Mouse (Mus musculus): ENCODE results near the gene Adgre5.

- no peak for TF ChIP-seq MAZ (IDR thresholded peaks at IDR 0.05; ENCODE audit: low read depth, low read length)
- no peak for TF ChIP-seq ZC3H11A (IDR thresholded peaks at IDR 0.05; ENCODE audit: low read depth, low read length)
- no peak for TF ChIP-seq TBP (conservative IDR thresholded peaks at IDR 0.05; ENCODE audit: low read depth, low read length)
- TF ChIP-seq MAX (IDR thresholded peaks at IDR 0.05; ENCODE audit: low read length) = no peak
- TF ChIP-seq GABPA (IDR thresholded peaks at IDR 0.05; ENCODE audit: insufficient replicate concordance, low read depth, low read length) = no peak
- TF ChIP-seq POLR2A (IDR thresholded peaks at IDR 0.05; ENCODE audit: low read depth, low read length) = no peak
- TF ChIP-seq ELF1 (IDR thresholded peaks at IDR 0.05; ENCODE audit: low read depth, low read length) = no peak
- TF ChIP-seq CTCF (conservative IDR thresholded peaks at IDR 0.05 in 1 of 2, IDR thresholded peaks at IDR 0.05 in 1 of 2; ENCODE audit: low read depth in 2 of 2, low read length in 2 of 2) = no peak
- no peak for TF ChIP-seq RCOR1 (conservative IDR thresholded peaks at IDR 0.05; ENCODE audit: low read depth, low read length)
- no peak for TF ChIP-seq EP300 (IDR thresholded peaks at IDR 0.05; ENCODE audit: low read length)
Measured at GRCm38 (mm10) chr8:83768526-83768925, 27.4 kb upstream of the Adgre5 start.
